Mouse (Mus musculus) stomach, embryonic 14.5 days (tissue): ENCODE data around the gene Fam169b. TPM values are rescaled to one million over a fixed set of nuclear protein-coding genes. Genes with fewer than 3 reads are reported as not detected.
A peak's percentile ranks its signal among the peaks of the same experiment; 100 is the strongest.

Experiments
- ATAC-seq: fragments of 200-750 bp; cut with Nextera tagmentation; 2 replicates; pipeline ENCODE4 v1.8.0; 2017; ENCODE audit warnings: low read depth, moderate TSS enrichment; ENCODE audit not compliant: insufficient number of reproducible peaks, insufficient read depth, low FRiP score
- H3K27ac ChIP-seq: fragments of 300-500 bp; sonication (generic); 2 replicates; pipeline ENCODE4 v1.5.1; 2014; ENCODE audit warnings: mild to moderate bottlenecking, low read length, moderate library complexity, mixed read lengths
- H3K27me3 ChIP-seq: fragments of 300-500 bp; sonication (generic); 2 replicates; pipeline ENCODE4 v1.6.1; 2014; ENCODE audit warnings: low read length, control low read depth, mixed read lengths; ENCODE audit not compliant: control insufficient read depth, insufficient read depth
- H3K36me3 ChIP-seq: fragments of 300-500 bp; sonication (generic); 2 replicates; pipeline ENCODE4 v1.6.1; 2014; ENCODE audit warnings: mild to moderate bottlenecking, control low read depth, low read length, moderate library complexity, mixed read lengths; ENCODE audit not compliant: control insufficient read depth, insufficient read depth
- H3K4me1 ChIP-seq: fragments of 300-500 bp; sonication (generic); 2 replicates; pipeline ENCODE4 v1.6.1; 2014; ENCODE audit warnings: low read length, control low read depth, mixed read lengths; ENCODE audit not compliant: control insufficient read depth, insufficient read depth
- H3K4me2 ChIP-seq: fragments of 300-500 bp; sonication (generic); replicated peaks from 2 replicates; pipeline ENCODE4 v1.6.1; 2014; ENCODE audit warnings: low read depth, low read length, control low read depth
- H3K4me3 ChIP-seq: fragments of 300-500 bp; sonication (generic); 2 replicates; pipeline ENCODE4 v1.5.1; 2014; ENCODE audit warnings: low read depth, low read length, control low read depth
- H3K9ac ChIP-seq: fragments of 300-500 bp; sonication (generic); replicated peaks from 2 replicates; pipeline ENCODE4 v1.6.1; 2014; ENCODE audit warnings: low read depth, mild to moderate bottlenecking, control low read depth, low read length, moderate library complexity, mixed read lengths
- H3K9me3 ChIP-seq: fragments of 300-500 bp; sonication (generic); 2 replicates; pipeline ENCODE4 v1.6.1; 2016; ENCODE audit warnings: low read depth, low read length, control low read depth; ENCODE audit not compliant: control insufficient read depth
- WGBS: fragments of 180-500 bp; shearing (Covaris S2); extraction: QIAGEN DNeasy Blood & Tissue Kit; methylation state at CpG from one replicate; pipeline ENCODE4 v1.1.7; 2014; 5-methylcytosine and 5-hydroxymethylcytosine counted together
- polyA plus RNA-seq: library from polyadenylated mRNA; unstranded; fragments of >200 nt; fragmentation: Nextera tagmentation; extraction: Ambion mirVana; gene quantifications from 2 replicates; pipeline ENCODE4 v1.2.1, GENCODE M21; 2014

Fam169b gene
- polyA plus RNA-seq, 1 experiment from 2014 or later = 0.17 TPM

GRCm38 (mm10) chr7:68293997-68294789 is 20.6 kb downstream of the Fam169b start:
- Histone ChIP-seq H3K36me3 (no peaks in the 10 kb centered on the region), H3K4me3 (no peak overlapping the region), H3K4me2 (no peak overlapping the region; the same call in 1 of the 2 replicates), H3K9ac (no peak overlapping the region), H3K27ac (peak overlapping the region; percentile 61; the same call in 1 of the 2 replicates), H3K9me3 (no peaks in the 10 kb centered on the region), H3K4me1 (peaks cover 7% of the 10 kb centered on the region; the same call in 1 of the 2 replicates), H3K27me3 (no peaks in the 10 kb centered on the region)
- ATAC-seq = no peak; the same call in 1 of the 2 replicates
- WGBS = 42% methylated on average over 16 of the region's 16 CpGs

GRCm38 (mm10) chr7:68296487-68296886 is 22.8 kb downstream of the Fam169b start:
- H3K27me3 ChIP-seq = no peaks in the 10 kb centered on the region
- no peak overlapping the region for H3K4me2 ChIP-seq
- ATAC-seq = no peak
- no peaks in the 10 kb centered on the region for H3K9me3 ChIP-seq
- no peak overlapping the region for H3K27ac ChIP-seq
- no peaks in the 10 kb centered on the region for H3K36me3 ChIP-seq
- H3K4me3 ChIP-seq = no peak overlapping the region
- H3K9ac ChIP-seq = no peak overlapping the region
- H3K4me1 ChIP-seq = peaks cover 7% of the 10 kb centered on the region; the same call in 1 of the 2 replicates
- 88% methylated on average over 5 of the region's 5 CpGs for WGBS

DNA sequence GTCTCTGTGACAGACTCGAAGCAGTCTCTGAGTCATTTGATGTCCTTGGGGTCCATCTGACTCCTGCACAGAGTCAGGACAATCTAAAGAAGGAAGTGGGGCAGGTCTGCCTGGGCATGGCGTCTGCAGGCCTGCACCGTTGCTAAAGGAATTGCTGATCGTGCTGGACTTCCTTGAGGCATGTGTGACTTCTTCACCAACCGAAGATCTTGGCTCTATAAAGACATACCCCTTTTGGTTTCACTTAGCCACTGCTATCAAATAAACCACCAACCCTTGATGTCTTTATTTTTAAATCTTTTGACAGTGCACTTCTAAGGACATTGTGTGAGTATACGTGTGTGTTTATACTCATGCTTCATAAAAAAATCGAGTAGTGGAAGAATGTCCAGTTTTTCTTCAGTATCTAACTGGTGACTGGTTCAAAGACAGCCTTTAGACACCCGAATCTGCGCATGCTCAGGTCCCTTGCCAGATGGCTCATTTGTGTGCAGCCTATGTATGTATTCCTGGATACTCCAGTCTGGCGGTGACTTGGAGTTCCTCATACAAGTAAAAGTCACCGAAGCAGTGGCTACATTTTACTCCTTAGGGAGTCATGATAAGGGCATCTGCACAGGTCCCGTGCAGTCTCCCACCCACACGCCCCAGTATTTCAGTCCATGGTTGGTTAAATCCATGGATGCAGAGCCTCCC is 24.9 kb downstream of the Fam169b start:
- no peaks in the 10 kb centered on the region for H3K9me3 ChIP-seq
- H3K27me3 ChIP-seq = no peaks in the 10 kb centered on the region
- H3K36me3 ChIP-seq = no peaks in the 10 kb centered on the region
- H3K4me2 ChIP-seq = no peak overlapping the region
- H3K4me1 ChIP-seq = peaks cover 7% of the 10 kb centered on the region; the same call in 1 of the 2 replicates
- WGBS = 83% methylated on average over 13 of the region's 13 CpGs
- H3K4me3 ChIP-seq = no peak overlapping the region
- ATAC-seq = no peak
- H3K27ac ChIP-seq = no peak overlapping the region
- no peak overlapping the region for H3K9ac ChIP-seq

- H3K4me2 ChIP-seq = no peak overlapping the region
- 78% methylated on average over 7 of the region's 7 CpGs for WGBS
Observed at GRCm38 (mm10) chr7:68301160-68301559, 27.5 kb downstream of the Fam169b start.

DNA sequence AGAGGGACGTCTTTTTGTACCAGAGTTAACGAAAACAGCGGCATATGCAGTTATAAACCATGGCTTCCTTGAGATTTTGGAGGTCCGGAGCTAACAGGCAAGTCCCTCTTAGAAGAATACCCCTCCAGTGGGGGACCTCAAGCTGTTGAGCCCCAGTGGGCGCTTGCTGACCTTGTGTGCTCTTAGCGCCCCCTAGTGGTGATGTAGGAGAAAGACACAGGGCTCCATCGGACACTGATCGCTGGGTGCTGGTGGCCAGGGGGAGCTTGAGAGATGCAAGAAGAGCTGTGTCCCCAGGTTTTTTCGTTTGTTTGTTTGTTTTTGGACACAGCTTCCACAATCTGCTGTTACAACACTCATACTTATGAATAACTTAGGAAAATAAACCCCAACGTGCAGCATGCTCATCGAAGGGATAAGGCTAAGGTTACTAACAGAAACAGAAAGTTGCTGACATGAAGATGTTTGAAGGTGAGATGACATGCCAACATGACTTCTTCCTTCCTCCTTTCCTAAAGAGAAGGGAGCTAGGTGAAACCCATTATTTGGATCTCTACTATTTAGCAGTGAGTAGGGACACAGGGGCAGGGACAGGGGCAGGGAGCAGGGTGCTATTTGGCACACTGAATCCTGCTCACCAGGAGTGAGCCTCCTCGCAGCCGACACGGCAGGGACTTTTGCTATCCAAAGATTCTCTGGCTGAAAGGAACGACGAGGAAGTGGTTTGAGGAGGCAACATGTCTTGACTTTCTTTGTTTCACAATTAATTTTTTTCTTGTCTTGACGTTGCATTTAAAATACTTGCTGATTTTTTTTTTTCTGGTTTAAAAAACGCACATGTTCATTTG is 29.2 kb downstream of the Fam169b start:
- H3K4me2 ChIP-seq = peak overlapping the region; percentile 27
- no peaks in the 10 kb centered on the region for H3K4me1 ChIP-seq
- H3K27me3 ChIP-seq = no peaks in the 10 kb centered on the region
- no peaks in the 10 kb centered on the region for H3K36me3 ChIP-seq
- H3K4me3 ChIP-seq = no peak overlapping the region
- ATAC-seq = 0 out of 2 replicates have a peak, but pooled peaks have one; percentile 53
- H3K9me3 ChIP-seq = no peaks in the 10 kb centered on the region
- H3K9ac ChIP-seq = no peak overlapping the region
- no peak overlapping the region for H3K27ac ChIP-seq
- WGBS = 27% methylated on average over 18 of the region's 18 CpGs

More at GRCm38 (mm10) chr7:68301160-68301559, 27.5 kb downstream of the Fam169b start:
- H3K27ac ChIP-seq = no peak overlapping the region
- H3K36me3 ChIP-seq = no peaks in the 10 kb centered on the region
- no peak overlapping the region for H3K9ac ChIP-seq
- no peak overlapping the region for H3K4me3 ChIP-seq
- H3K4me1 ChIP-seq = no peaks in the 10 kb centered on the region
- no peaks in the 10 kb centered on the region for H3K9me3 ChIP-seq
- ATAC-seq = no peak
- H3K27me3 ChIP-seq = no peaks in the 10 kb centered on the region

GRCm38 (mm10) chr7:68303685-68304084 is 30.0 kb downstream of the Fam169b start:
- H3K4me3 ChIP-seq = no peak overlapping the region
- H3K9ac ChIP-seq = no peak overlapping the region
- ATAC-seq = no peak
- H3K27ac ChIP-seq = no peak overlapping the region
- H3K4me2 ChIP-seq = no peak overlapping the region
- H3K27me3 ChIP-seq = no peaks in the 10 kb centered on the region
- H3K36me3 ChIP-seq = no peaks in the 10 kb centered on the region
- H3K9me3 ChIP-seq = no peaks in the 10 kb centered on the region
- H3K4me1 ChIP-seq = no peaks in the 10 kb centered on the region
- 32% methylated on average over 6 of the region's 6 CpGs for WGBS

GRCm38 (mm10) chr7:68305781-68306575 is 32.3 kb downstream of the Fam169b start:
- Histone ChIP-seq H3K9me3 (no peaks in the 10 kb centered on the region), H3K4me1 (no peaks in the 10 kb centered on the region), H3K4me2 (no peak overlapping the region), H3K9ac (no peak overlapping the region), H3K27ac (no peak overlapping the region), H3K4me3 (no peak overlapping the region), H3K27me3 (no peaks in the 10 kb centered on the region), H3K36me3 (no peaks in the 10 kb centered on the region)
- no peak for ATAC-seq
- 62% methylated on average over 11 of the region's 11 CpGs for WGBS
